Comparison of ENCODE assay signal across 8 mouse cellular contexts in genomic region chr6:48177936-48178335, GRCm38 (mm10).
DNase-seq lines count a peak whose midpoint lies in the region; ATAC-seq and TF ChIP-seq lines count a peak whose summit lies in the region.

No protein-coding gene starts in this region.

- no peaks in the 10 kb centered on the region for H3K9me3 ChIP-seq in kidney, embryonic 16.5 days (ENCODE audit: low read length)

- TF ChIP-seq POLR2A in kidney, adult 2 months (IDR thresholded peaks at IDR 0.05; ENCODE audit: low read depth, low read length) = no peak

- no peaks in the 10 kb centered on the region for H3K4me1 ChIP-seq in kidney, adult 2 months (ENCODE audit: control insufficient read depth, insufficient read depth, low read length)
- no peaks in the 10 kb centered on the region for H3K4me1 ChIP-seq in kidney, embryonic 16.5 days (ENCODE audit: insufficient read depth, low read length)

- H3K4me2 ChIP-seq in kidney, embryonic 16.5 days (replicated peaks; ENCODE audit: low read depth, low read length) = no peak overlapping the region

- no peak overlapping the region for H3K4me3 ChIP-seq in kidney, adult 2 months (ENCODE audit: insufficient read depth, low read depth, low read length)
- no peak overlapping the region for H3K4me3 ChIP-seq in kidney, embryonic 16.5 days (ENCODE audit: low read length)

- DNase-seq in kidney, adult 2 months = peak; percentile 74
- peak; percentile 26 for DNase-seq in T-cell, adult 2 months (ENCODE audit: low spot score)
- peak; percentile 27 to 70 for DNase-seq in cerebellum, postnatal 4 days (ENCODE audit: low spot score in 2 of 2)
- peak; percentile 36 to 67 for DNase-seq in heart, postnatal 14 days
- DNase-seq in left cerebral cortex, postnatal 10 days (ENCODE audit: extremely low spot score in 1 of 2, low spot score in 2 of 2) = peak; percentile 68 to 72
- DNase-seq in retina, embryonic 14.5 days (ENCODE audit: low spot score) = peak; percentile 85

- no peak for ATAC-seq in kidney, embryonic 16.5 days (ENCODE audit: low FRiP score, low TSS enrichment)
- ATAC-seq in inflammation-experienced regulatory T-cells, adult 6 months = no peak

- intact Hi-C loops in heart, postnatal 14 days (cut with DNase I) = loop anchor here (2.0 to 10.0 kb wide), 4 partner anchors 219 to 594 kb away; partner anchors contain the start of genes Atp6v0e2, Gimap3 and Krba1
- intact Hi-C loops in left cerebral cortex, postnatal 10 days (cut with DNase I) = loop anchor here (5.0 to 10.0 kb wide), 5 partner anchors 219 to 779 kb away; partner anchors contain the start of genes Atp6v0e2, Gimap3 and Krba1

- H3K27me3 ChIP-seq in kidney, adult 2 months (replicated peaks; ENCODE audit: control insufficient read depth, insufficient read depth, low read length) = no peaks in the 10 kb centered on the region
- H3K27me3 ChIP-seq in kidney, embryonic 16.5 days (ENCODE audit: insufficient read depth, low read length) = no peaks in the 10 kb centered on the region

- no peaks in the 10 kb centered on the region for H3K36me3 ChIP-seq in kidney, adult 2 months (ENCODE audit: control insufficient read depth, insufficient read depth, low read length)
- no peaks in the 10 kb centered on the region for H3K36me3 ChIP-seq in kidney, embryonic 16.5 days (ENCODE audit: insufficient read depth, low read length)

- no peak overlapping the region for H3K9ac ChIP-seq in kidney, embryonic 16.5 days (replicated peaks; ENCODE audit: low read length)

- 10% methylated on average over 2 of the region's 2 CpGs for WGBS in kidney, adult 2 months
- WGBS in kidney, embryonic 16.5 days = 9% methylated on average over 2 of the region's 2 CpGs

- H3K27ac ChIP-seq in kidney, adult 2 months (ENCODE audit: insufficient read depth, low read depth, low read length) = no peak overlapping the region
- no peak overlapping the region for H3K27ac ChIP-seq in kidney, embryonic 16.5 days (ENCODE audit: low read length)

- no peak for TF ChIP-seq CTCF in kidney, adult 2 months (conservative IDR thresholded peaks at IDR 0.05; ENCODE audit: insufficient read depth, insufficient read length, low read depth, low read length)

Comparison
In these comparisons a context has a peak if more than half of its experiments do, and no peak if none do; other contexts are left out.
1. DNase-seq: peak in every context shown above with its lines; median percentile 85 in retina, embryonic 14.5 days; 74 in kidney, adult 2 months; 70 in left cerebral cortex, postnatal 10 days; 52 in heart, postnatal 14 days; 48 in cerebellum, postnatal 4 days; 26 in T-cell, adult 2 months.